Mouse (Mus musculus) embryonic facial prominence, embryonic 12.5 days (tissue): ENCODE results near the gene Kcnk15. TPM values are rescaled to one million over a fixed set of nuclear protein-coding genes. Genes with fewer than 3 reads are reported as not detected.

Source experiments
- ATAC-seq: fragments of 200-750 bp; cut with Nextera tagmentation; 2 replicates; pipeline ENCODE4 v1.8.0; 2017; ENCODE audit not compliant: insufficient number of reproducible peaks, insufficient read depth, low FRiP score, low TSS enrichment
- H3K27ac ChIP-seq: fragments of 300-500 bp; sonication (generic); 2 replicates; pipeline ENCODE4 v1.5.1; 2016; ENCODE audit warnings: mild to moderate bottlenecking
- H3K27me3 ChIP-seq: fragments of 300-500 bp; sonication (generic); 2 replicates; pipeline ENCODE4 v1.6.1; 2016; ENCODE audit warnings: mild to moderate bottlenecking, moderate library complexity
- H3K36me3 ChIP-seq: fragments of 300-500 bp; sonication (generic); 2 replicates; pipeline ENCODE4 v1.6.1; 2016; ENCODE audit warnings: mild to moderate bottlenecking
- H3K4me1 ChIP-seq: fragments of 300-500 bp; sonication (generic); 2 replicates; pipeline ENCODE4 v1.6.1; 2016
- H3K4me2 ChIP-seq: fragments of 300-500 bp; sonication (generic); replicated peaks from 2 replicates; pipeline ENCODE4 v1.6.1; 2016; ENCODE audit warnings: mild to moderate bottlenecking, moderate library complexity
- H3K4me3 ChIP-seq: fragments of 300-500 bp; sonication (generic); 2 replicates; pipeline ENCODE4 v1.5.1; 2016; ENCODE audit warnings: mild to moderate bottlenecking
- H3K9ac ChIP-seq: fragments of 300-500 bp; sonication (generic); 2 replicates; pipeline ENCODE4 v1.6.1; 2016; ENCODE audit warnings: mild to moderate bottlenecking, moderate library complexity
- H3K9me3 ChIP-seq: fragments of 300-500 bp; sonication (generic); 2 replicates; pipeline ENCODE4 v1.6.1; 2016; ENCODE audit warnings: mild to moderate bottlenecking, moderate library complexity
- WGBS: fragments of 180-500 bp; shearing (Covaris S2); methylation state at CpG from one replicate; pipeline ENCODE4 v1.1.7; 2016; 5-methylcytosine and 5-hydroxymethylcytosine counted together
- polyA plus RNA-seq: library from polyadenylated mRNA; unstranded; fragments of >200 nt; fragmentation: Nextera tagmentation; extraction: Ambion mirVana; gene quantifications from 2 replicates; pipeline ENCODE4 v1.2.1, GENCODE M21; 2016

The Kcnk15 gene
- polyA plus RNA-seq, 1 experiment from 2014 or later, result not detected

GRCm38 (mm10) chr2:163876830-163877498 lies 23.5 kb downstream of the Kcnk15 start:
- Histone ChIP-seq H3K4me1 (no peaks in the 10 kb centered on the region), H3K36me3 (no peaks in the 10 kb centered on the region), H3K4me3 (no peak overlapping the region), H3K27me3 (no peaks in the 10 kb centered on the region), H3K27ac (no peak overlapping the region), H3K9me3 (no peaks in the 10 kb centered on the region), H3K4me2 (no peak overlapping the region), H3K9ac (no peak overlapping the region)
- 72% methylated on average over 14 of the region's 14 CpGs for WGBS
- no peak for ATAC-seq

GRCm38 (mm10) chr2:163880891-163881290 lies 27.4 kb downstream of the Kcnk15 start:
- H3K4me2 ChIP-seq, result no peak overlapping the region
- no peak overlapping the region for H3K9ac ChIP-seq
- no peak overlapping the region for H3K27ac ChIP-seq
- WGBS, result 88% methylated on average over 6 of the region's 6 CpGs
- H3K9me3 ChIP-seq, result no peaks in the 10 kb centered on the region
- H3K27me3 ChIP-seq, result no peaks in the 10 kb centered on the region
- ATAC-seq, result no peak
- no peak overlapping the region for H3K4me3 ChIP-seq
- H3K4me1 ChIP-seq, result no peaks in the 10 kb centered on the region
- no peaks in the 10 kb centered on the region for H3K36me3 ChIP-seq

GRCm38 (mm10) chr2:163882859-163883652 lies 29.6 kb downstream of the Kcnk15 start:
- ATAC-seq, result no peak
- Histone ChIP-seq H3K27me3 (no peaks in the 10 kb centered on the region), H3K4me2 (no peak overlapping the region), H3K9me3 (no peaks in the 10 kb centered on the region), H3K4me1 (no peaks in the 10 kb centered on the region), H3K9ac (no peak overlapping the region), H3K4me3 (no peak overlapping the region), H3K27ac (no peak overlapping the region), H3K36me3 (no peaks in the 10 kb centered on the region)
- 71% methylated on average over 17 of the region's 17 CpGs for WGBS

- H3K9ac ChIP-seq, result no peak overlapping the region
- H3K4me2 ChIP-seq, result no peak overlapping the region
- H3K27ac ChIP-seq, result no peak overlapping the region
- no peak overlapping the region for H3K4me3 ChIP-seq
- H3K36me3 ChIP-seq, result no peaks in the 10 kb centered on the region
- WGBS, result 34% methylated on average over 6 of the region's 6 CpGs
- no peaks in the 10 kb centered on the region for H3K27me3 ChIP-seq
- no peaks in the 10 kb centered on the region for H3K9me3 ChIP-seq
- no peak for ATAC-seq
- no peaks in the 10 kb centered on the region for H3K4me1 ChIP-seq
Measured at GRCm38 (mm10) chr2:163889411-163889810, 36.0 kb downstream of the Kcnk15 start.

GRCm38 (mm10) chr2:163890586-163890985 lies 37.1 kb downstream of the Kcnk15 start:
- ATAC-seq, result no peak
- WGBS, result 63% methylated on average over 11 of the region's 11 CpGs

GRCm38 (mm10) chr2:163891271-163891670 lies 37.8 kb downstream of the Kcnk15 start:
- Histone ChIP-seq H3K4me3 (no peak overlapping the region), H3K9ac (no peak overlapping the region), H3K27me3 (no peaks in the 10 kb centered on the region), H3K9me3 (no peaks in the 10 kb centered on the region), H3K4me2 (no peak overlapping the region), H3K36me3 (no peaks in the 10 kb centered on the region), H3K27ac (no peak overlapping the region), H3K4me1 (no peaks in the 10 kb centered on the region)
- ATAC-seq, result no peak
- 94% methylated on average over 11 of the region's 11 CpGs for WGBS

More at GRCm38 (mm10) chr2:163890586-163890985, 37.1 kb downstream of the Kcnk15 start:
- Histone ChIP-seq H3K4me1 (no peaks in the 10 kb centered on the region), H3K4me2 (no peak overlapping the region), H3K27ac (no peak overlapping the region), H3K36me3 (no peaks in the 10 kb centered on the region), H3K4me3 (no peak overlapping the region), H3K27me3 (no peaks in the 10 kb centered on the region), H3K9ac (no peak overlapping the region), H3K9me3 (no peaks in the 10 kb centered on the region)

GRCm38 (mm10) chr2:163893446-163894370 lies 40.3 kb downstream of the Kcnk15 start:
- Histone ChIP-seq H3K9ac (no peak overlapping the region), H3K4me2 (no peak overlapping the region), H3K27ac (no peak overlapping the region), H3K4me3 (no peak overlapping the region), H3K9me3 (no peaks in the 10 kb centered on the region), H3K36me3 (no peaks in the 10 kb centered on the region), H3K4me1 (no peaks in the 10 kb centered on the region), H3K27me3 (no peaks in the 10 kb centered on the region)
- ATAC-seq, result no peak
- WGBS, result 64% methylated on average over 7 of the region's 7 CpGs

- no peak overlapping the region for H3K4me3 ChIP-seq
- no peak overlapping the region for H3K9ac ChIP-seq
- 70% methylated on average over 2 of the region's 2 CpGs for WGBS
- H3K9me3 ChIP-seq, result no peaks in the 10 kb centered on the region
- H3K27me3 ChIP-seq, result no peaks in the 10 kb centered on the region
- no peak overlapping the region for H3K4me2 ChIP-seq
- H3K27ac ChIP-seq, result no peak overlapping the region
- ATAC-seq, result no peak
- H3K36me3 ChIP-seq, result no peaks in the 10 kb centered on the region
- no peaks in the 10 kb centered on the region for H3K4me1 ChIP-seq
Measured at GRCm38 (mm10) chr2:163895156-163895555, 41.7 kb downstream of the Kcnk15 start.

- Histone ChIP-seq H3K9me3 (no peaks in the 10 kb centered on the region), H3K9ac (no peak overlapping the region), H3K4me2 (no peak overlapping the region), H3K4me3 (no peak overlapping the region), H3K27me3 (no peaks in the 10 kb centered on the region), H3K4me1 (no peaks in the 10 kb centered on the region), H3K27ac (no peak overlapping the region), H3K36me3 (no peaks in the 10 kb centered on the region)
- 93% methylated on average over 7 of the region's 7 CpGs for WGBS
- no peak for ATAC-seq
Measured at GRCm38 (mm10) chr2:163897026-163897425, 43.6 kb downstream of the Kcnk15 start.

GRCm38 (mm10) chr2:163897988-163898535 lies 44.6 kb downstream of the Kcnk15 start:
- no peak overlapping the region for H3K9ac ChIP-seq
- no peak overlapping the region for H3K4me2 ChIP-seq
- H3K9me3 ChIP-seq, result no peaks in the 10 kb centered on the region
- 60% methylated on average over 7 of the region's 7 CpGs for whole genome bisulfite sequencing
- H3K4me1 ChIP-seq, result no peaks in the 10 kb centered on the region
- H3K4me3 ChIP-seq, result no peak overlapping the region
- H3K27me3 ChIP-seq, result no peaks in the 10 kb centered on the region
- ATAC-seq, result no peak
- H3K36me3 ChIP-seq, result no peaks in the 10 kb centered on the region
- no peak overlapping the region for H3K27ac ChIP-seq

- Histone ChIP-seq H3K4me3 (no peak overlapping the region), H3K4me1 (no peaks in the 10 kb centered on the region), H3K4me2 (no peak overlapping the region), H3K9ac (no peak overlapping the region), H3K36me3 (no peaks in the 10 kb centered on the region), H3K27me3 (no peaks in the 10 kb centered on the region), H3K27ac (no peak overlapping the region), H3K9me3 (no peaks in the 10 kb centered on the region)
- WGBS, result 45% methylated on average over 14 of the region's 14 CpGs
- no peak for ATAC-seq
Measured at GRCm38 (mm10) chr2:163899910-163900411, 46.5 kb downstream of the Kcnk15 start.
